Mouse (Mus musculus): Measurements from ENCODE around the gene Mycbp. TPM values are rescaled to one million over a fixed set of nuclear protein-coding genes. Genes with fewer than 3 reads are reported as not detected.
"Not testable (repeated sequence)": the region's sequence is repeated elsewhere in the genome, so short reads cannot be mapped to it uniquely, and the experiment has no call there.

The Mycbp gene
- polyA plus RNA-seq, 1 experiment, result 8.7 TPM

- peak; percentile 44 to 90 for DNase-seq (ENCODE audit: extremely low spot score in 1 of 2, low spot score in 1 of 2)
Measured at GRCm38 (mm10) chr4:123939838-123940237, 35.2 kb downstream of the Mycbp start.

GRCm38 (mm10) chr4:123940878-123941277 lies 36.2 kb downstream of the Mycbp start:
- not testable (repeated sequence) for DNase-seq (ENCODE audit: extremely low spot score in 1 of 2, low spot score in 1 of 2)

- no peak for DNase-seq (ENCODE audit: extremely low spot score in 1 of 2, low spot score in 1 of 2)
Measured at GRCm38 (mm10) chr4:123946701-123947100, 42.1 kb downstream of the Mycbp start.

GRCm38 (mm10) chr4:123947149-123947548 lies 42.5 kb downstream of the Mycbp start:
- no peak for DNase-seq (ENCODE audit: extremely low spot score in 1 of 2, low spot score in 1 of 2)

GRCm38 (mm10) chr4:123948901-123949300 lies 44.3 kb downstream of the Mycbp start:
- DNase-seq (ENCODE audit: extremely low spot score in 1 of 2, low spot score in 1 of 2), result no peak

GRCm38 (mm10) chr4:123949649-123950048 lies 45.0 kb downstream of the Mycbp start:
- DNase-seq (ENCODE audit: extremely low spot score in 1 of 2, low spot score in 1 of 2), result no peak

GRCm38 (mm10) chr4:123952059-123952458 lies 47.4 kb downstream of the Mycbp start:
- DNase-seq (ENCODE audit: extremely low spot score in 1 of 2, low spot score in 1 of 2), result no peak

GRCm38 (mm10) chr4:123956703-123957491 lies 52.3 kb downstream of the Mycbp start:
- DNase-seq (ENCODE audit: extremely low spot score in 1 of 2, low spot score in 1 of 2), result peak; percentile 5 to 81

- DNase-seq (ENCODE audit: extremely low spot score in 1 of 2, low spot score in 1 of 2), result no peak
Measured at GRCm38 (mm10) chr4:123957492-123957808, 52.8 kb downstream of the Mycbp start.

- DNase-seq (ENCODE audit: extremely low spot score in 1 of 2, low spot score in 1 of 2), result no peak
Measured at GRCm38 (mm10) chr4:123957891-123958290, 53.3 kb downstream of the Mycbp start.

GRCm38 (mm10) chr4:123960955-123961354 lies 56.3 kb downstream of the Mycbp start:
- no peak for DNase-seq (ENCODE audit: extremely low spot score in 1 of 2, low spot score in 1 of 2)

Other genes with a start within 250 kb of the Mycbp start
- gene Macf1, start 220.5 kb upstream of the Mycbp start, polyA plus RNA-seq (2012; rRNA removed), result 164 and 184 TPM in 2 replicates
- gene Ndufs5, start 186.6 kb upstream of the Mycbp start, polyA plus RNA-seq (2012; rRNA removed), result 517 and 524 TPM in 2 replicates
- gene Akirin1, start 154.5 kb upstream of the Mycbp start, polyA plus RNA-seq (2012; rRNA removed), result 50.9 and 52.4 TPM in 2 replicates
- gene Rhbdl2, start 117.0 kb upstream of the Mycbp start, polyA plus RNA-seq (2012; rRNA removed), result 1.2 and 1.8 TPM in 2 replicates
- 0.06 TPM in 1 of 2 replicates, not detected in the other for gene 4933427I04Rik, start 45.2 kb upstream of the Mycbp start, polyA plus RNA-seq (2012; rRNA removed)
- gene Rragc, start 12.6 kb downstream of the Mycbp start, polyA plus RNA-seq (2012; rRNA removed), result 72.9 and 73.7 TPM in 2 replicates
- gene 4930535I16Rik, start 13.2 kb downstream of the Mycbp start, polyA plus RNA-seq (2012; rRNA removed), result not detected in 2 replicates

All from frontal cortex, adult 2 months (tissue).